Mouse (Mus musculus) ES-E14 (cell line): ENCODE data around the gene Rassf9. TPM values are rescaled to one million over a fixed set of nuclear protein-coding genes. Genes with fewer than 3 reads are reported as not detected.

ENCODE experiments used
- DNase-seq: peaks from one replicate; pipeline ENCODE4 v3.0.0-alpha.2; 2013; ENCODE audit warnings: low read depth, low spot score
- H3K27ac ChIP-seq: 2 replicates; pipeline ENCODE4 v1.5.1; 2012; ENCODE audit warnings: low read depth, mild to moderate bottlenecking, low read length, moderate library complexity, mixed read lengths; ENCODE audit not compliant: poor library complexity, insufficient read depth, severe bottlenecking
- H3K36me3 ChIP-seq: 2 replicates; pipeline ENCODE4 v1.6.1; 2012; ENCODE audit warnings: mild to moderate bottlenecking, low read length, moderate library complexity, mixed read lengths; ENCODE audit not compliant: control insufficient read depth, poor library complexity, insufficient read depth, severe bottlenecking
- H3K4me1 ChIP-seq, 2 experiments: fragments of 150-350 bp in 1 of 2; sonication (generic) in 1 of 2; 2 replicates each; pipeline ENCODE4 v1.6.1; 2012; ENCODE audit warnings: low read length in 2 of 2, mild to moderate bottlenecking in 1 of 2, mixed read lengths in 1 of 2; ENCODE audit not compliant: control insufficient read depth in 2 of 2, insufficient read depth in 2 of 2, poor library complexity in 1 of 2
- H3K4me3 ChIP-seq, 2 experiments: fragments of 150-350 bp in 1 of 2; sonication (generic) in 1 of 2; 2 replicates each; pipeline ENCODE4 v1.5.1; 2012; ENCODE audit warnings: low read length in 2 of 2, low read depth in 1 of 2, mild to moderate bottlenecking in 1 of 2, mixed read lengths in 1 of 2; ENCODE audit not compliant: insufficient read depth in 1 of 2, poor library complexity in 1 of 2, severe bottlenecking in 1 of 2
- H3K9ac ChIP-seq: 2 replicates; pipeline ENCODE4 v1.6.1; 2012; ENCODE audit warnings: low read depth, mild to moderate bottlenecking, low read length, mixed read lengths; ENCODE audit not compliant: poor library complexity, insufficient read depth, severe bottlenecking
- H3K9me3 ChIP-seq: fragments of 150-350 bp; sonication (generic); 2 replicates; pipeline ENCODE4 v1.6.1; 2012; ENCODE audit warnings: low read depth, mild to moderate bottlenecking, low read length; ENCODE audit not compliant: control insufficient read depth, insufficient read depth
- CHD2 ChIP-seq: IDR thresholded peaks from 2 replicates; pipeline ENCODE4 v1.6.1; 2014; ENCODE audit warnings: mild to moderate bottlenecking, low read depth, low read length, inconsistent platforms
- HCFC1 ChIP-seq: IDR thresholded peaks from 2 replicates; pipeline ENCODE4 v1.6.1; 2012; ENCODE audit warnings: low read length, inconsistent platforms, borderline replicate concordance; ENCODE audit not compliant: insufficient read depth
- MAFK ChIP-seq: IDR thresholded peaks from 2 replicates; pipeline ENCODE4 v1.6.1; 2014; ENCODE audit warnings: mild to moderate bottlenecking, low read depth, low read length, inconsistent platforms; ENCODE audit not compliant: insufficient read depth
- ZC3H11A ChIP-seq: IDR thresholded peaks from 2 replicates; pipeline ENCODE4 v1.6.1; 2012; ENCODE audit warnings: low read depth, mild to moderate bottlenecking, inconsistent platforms, low read length, borderline replicate concordance
- ZNF384 ChIP-seq: IDR thresholded peaks from 2 replicates; pipeline ENCODE4 v1.6.1; 2012; ENCODE audit warnings: low read depth, low read length, inconsistent platforms
- in situ Hi-C, 2 experiments: fragments of 600-800 bp; cut with MboI; formaldehyde crosslinking; loops; one replicate each; pipeline ENCODE4 v1.15.1; 2025; ENCODE audit warnings: low sequenced_read_pairs in 2 of 2, inconsistent platforms in 1 of 2; ENCODE audit not compliant: unreplicated experiment in 2 of 2
- total RNA-seq: library from RNA; depleted of rRNA; stranded (reverse); fragments of 300-350 nt; gene quantifications from 2 replicates; pipeline ENCODE4 v1.2.3, GENCODE M21; 2012; rRNA removed

Gene Rassf9
- total RNA-seq, result 0.69 and 0.98 TPM in 2 replicates

DNA sequence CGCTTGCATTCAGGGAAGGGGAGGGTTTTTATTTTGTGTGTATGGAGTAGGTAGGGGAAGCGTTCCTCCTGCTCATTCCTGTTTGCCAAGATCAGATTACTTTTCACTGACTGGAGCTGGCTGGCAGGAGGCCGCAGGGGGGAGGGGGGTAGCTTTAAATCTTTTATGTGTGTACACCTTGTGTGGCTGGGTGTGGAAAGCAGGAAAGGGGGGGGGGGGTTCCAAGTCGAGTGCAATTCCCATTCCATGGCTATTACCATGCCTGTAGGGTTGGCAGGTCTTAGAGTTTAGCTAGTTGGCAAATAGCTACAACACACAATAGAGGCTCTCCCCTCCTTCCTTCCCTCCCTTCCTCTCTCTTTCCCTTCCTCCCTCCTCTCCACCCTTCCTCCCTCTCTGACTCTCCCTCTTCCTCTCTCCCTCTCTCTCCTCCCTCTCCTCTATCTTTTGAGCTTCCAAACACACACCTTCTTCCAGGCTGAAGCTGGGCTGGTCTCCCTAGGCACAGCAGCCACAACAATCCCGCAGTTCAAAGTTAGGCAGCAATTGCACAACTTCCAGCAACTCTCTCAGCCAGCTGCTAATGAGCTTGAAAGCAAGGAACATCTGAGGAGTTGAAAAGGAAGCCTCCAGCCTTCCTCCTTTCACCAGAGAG, at the start of gene Rassf9:
Gene Rassf9, plus strand, starts transcription at position 416 of the 655 bp plus-strand sequence.
- no peaks in the 10 kb centered on the region for H3K9me3 ChIP-seq
- H3K9ac ChIP-seq, result no peak within 1 kb of the TSS
- in situ Hi-C loops, result no loop called here
- DNase-seq, result peak; percentile 16
- H3K36me3 ChIP-seq, result no peaks in the 10 kb centered on the region
- peak within 1 kb of the TSS; percentile 9; the same call in 1 of the 2 replicates for H3K27ac ChIP-seq
- peaks cover 0 to 5% of the 10 kb centered on the region in 2 experiments; a peak in 2 of 4 replicates for H3K4me1 ChIP-seq
- no peak within 1 kb of the TSS; a peak in 1 of 4 replicates for H3K4me3 ChIP-seq
- TF ChIP-seq MAFK, result no peak
- TF ChIP-seq HCFC1, result no peak
- no peak for TF ChIP-seq ZNF384
- TF ChIP-seq CHD2, result no peak
- TF ChIP-seq ZC3H11A, result no peak

DNA sequence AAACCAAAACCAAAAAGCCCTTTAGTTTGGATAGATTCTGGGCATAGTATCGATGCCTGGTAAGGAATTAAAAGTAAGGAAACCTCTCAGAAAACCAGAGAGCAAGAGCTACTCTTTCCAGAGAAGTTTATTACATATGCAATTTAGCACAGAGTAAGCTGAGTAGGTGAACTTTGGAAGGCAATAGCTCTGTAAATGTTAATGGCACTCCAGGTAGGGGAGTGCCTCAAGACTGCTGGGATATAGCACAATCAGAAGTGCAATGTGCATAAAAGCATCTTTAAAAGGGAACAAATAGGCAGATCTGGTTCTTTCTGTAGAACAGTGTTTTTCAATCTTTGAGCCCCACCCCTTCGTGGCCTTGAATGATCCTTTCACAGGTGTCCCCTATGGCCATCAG, 42.6 kb upstream of the Rassf9 start:
- Histone ChIP-seq H3K4me3 (no peak overlapping the region), H3K9me3 (no peaks in the 10 kb centered on the region), H3K4me1 (no peaks in the 10 kb centered on the region), H3K27ac (no peak overlapping the region), H3K9ac (no peak overlapping the region), H3K36me3 (no peaks in the 10 kb centered on the region)
- TF ChIP-seq CHD2 (no peak), HCFC1 (no peak), ZC3H11A (no peak), ZNF384 (no peak), MAFK (no peak)
- DNase-seq, result no peak
- in situ Hi-C loops, result loop anchor here in 1 of 2 experiments (25.0 kb wide), 1 partner anchor 368 kb away; no protein-coding TSS in a partner anchor

DNA sequence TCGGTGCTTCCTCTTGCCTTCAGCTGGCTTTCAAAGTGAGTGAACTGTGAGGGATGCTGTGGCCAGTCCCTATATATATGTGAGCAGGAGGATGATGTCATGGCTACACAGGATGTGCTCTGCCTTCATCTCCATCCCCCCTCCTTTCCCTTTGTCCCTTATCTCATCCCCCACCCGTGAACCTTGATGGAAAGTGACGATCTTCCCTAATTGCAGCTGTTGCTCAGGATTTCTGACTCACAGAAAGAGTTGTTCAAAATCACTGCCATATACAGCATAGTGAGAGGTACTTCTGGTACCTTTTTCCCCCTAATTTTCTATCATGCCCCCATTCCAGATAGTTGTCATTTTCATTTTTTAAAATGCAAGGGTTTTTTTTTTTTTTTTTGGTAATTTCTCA, 21.6 kb upstream of the Rassf9 start, which contains the start of gene Nts:
Gene Nts, minus strand, starts transcription at position 101 of the 400 bp plus-strand sequence.
- Histone ChIP-seq H3K9ac (no peak within 1 kb of the TSS), H3K4me1 (no peaks in the 10 kb centered on the region), H3K9me3 (no peaks in the 10 kb centered on the region), H3K4me3 (no peak within 1 kb of the TSS), H3K27ac (no peak within 1 kb of the TSS), H3K36me3 (no peaks in the 10 kb centered on the region)
- DNase-seq, result no peak
- TF ChIP-seq ZNF384 (no peak), ZC3H11A (no peak), HCFC1 (no peak), MAFK (no peak), CHD2 (no peak)
- in situ Hi-C loops, result loop anchor here in 1 of 2 experiments (25.0 kb wide), 1 partner anchor 347 kb away; no protein-coding TSS in a partner anchor

DNA sequence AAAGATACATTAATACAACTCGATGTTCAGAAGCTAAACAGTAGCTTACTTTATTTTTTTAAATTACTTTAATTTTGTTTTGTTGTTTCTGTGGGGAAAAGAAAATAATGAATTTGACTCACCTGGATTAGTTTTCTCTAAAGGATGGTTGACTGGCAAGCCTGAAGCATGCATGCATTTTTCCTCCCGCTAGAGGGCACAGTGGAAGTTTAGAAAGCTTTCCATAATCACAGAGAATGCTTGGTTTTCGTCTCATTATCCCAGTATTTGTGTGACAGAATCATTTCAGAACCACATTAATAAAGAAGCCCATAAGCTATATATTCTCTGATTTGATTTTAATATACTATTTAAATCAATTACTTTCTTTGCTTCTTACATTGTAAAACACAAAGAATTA, 20.2 kb upstream of the Rassf9 start:
- H3K36me3 ChIP-seq, result no peaks in the 10 kb centered on the region
- no peak overlapping the region for H3K27ac ChIP-seq
- peak; percentile 31 for DNase-seq
- no peaks in the 10 kb centered on the region for H3K9me3 ChIP-seq
- H3K4me3 ChIP-seq, result no peak overlapping the region
- in situ Hi-C loops, result loop anchor here in 1 of 2 experiments (25.0 kb wide), 1 partner anchor 346 kb away; no protein-coding TSS in a partner anchor
- no peaks in the 10 kb centered on the region for H3K4me1 ChIP-seq
- no peak overlapping the region for H3K9ac ChIP-seq
- TF ChIP-seq CHD2 (no peak), HCFC1 (no peak), MAFK (no peak), ZC3H11A (no peak), ZNF384 (no peak)

DNA sequence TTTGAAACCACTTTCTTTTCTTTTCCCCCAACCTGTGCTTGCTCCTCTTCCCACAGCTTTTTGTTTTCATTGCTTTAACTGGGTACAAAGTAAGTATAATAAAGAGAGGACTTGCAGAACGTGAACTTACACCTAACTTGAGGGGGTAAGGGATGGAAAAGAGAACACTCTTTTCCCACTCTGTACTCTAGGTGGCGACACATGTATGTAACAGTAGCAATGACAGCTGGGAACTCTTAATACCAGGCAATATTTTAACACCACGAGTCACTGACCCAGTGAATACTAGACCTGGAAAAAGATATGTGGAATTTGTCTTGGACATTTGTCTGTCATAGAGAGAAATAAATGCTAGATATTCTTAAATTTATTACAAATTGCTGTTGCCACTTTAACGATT, 13.3 kb upstream of the Rassf9 start:
- Histone ChIP-seq H3K27ac (no peak overlapping the region), H3K9ac (no peak overlapping the region), H3K36me3 (no peaks in the 10 kb centered on the region), H3K4me1 (no peaks in the 10 kb centered on the region), H3K4me3 (no peak overlapping the region), H3K9me3 (no peaks in the 10 kb centered on the region)
- peak; percentile 24 for DNase-seq
- TF ChIP-seq HCFC1 (no peak), CHD2 (no peak), ZC3H11A (peak; percentile 42; the same call in 1 of the 2 replicates), MAFK (no peak)
- in situ Hi-C loops, result loop anchor here in 1 of 2 experiments (25.0 kb wide), 1 partner anchor 339 kb away; no protein-coding TSS in a partner anchor
